Mouse (Mus musculus) stomach, postnatal 0 days (tissue): ENCODE measurements at regions not wholly inside any gene's neighbourhood (a gene's known extent, or its start where the extent isn't known, plus 50 kb on each side); places are given as distances from the start of the nearest gene placed in this dataset.

Experiments
- CTCF ChIP-seq: IDR thresholded peaks from 2 replicates; pipeline ENCODE4 v1.5.1; 2016; ENCODE audit warnings: antibody characterized with exemption, low read depth, mild to moderate bottlenecking, moderate library complexity
- EP300 ChIP-seq: optimal IDR thresholded peaks from 2 replicates; pipeline ENCODE3; 2016; ENCODE audit warnings: antibody characterized with exemption

- no peak for TF ChIP-seq EP300
- no peak for TF ChIP-seq CTCF
These were observed 97.8 kb downstream of the Gm10604 start for GRCm38 (mm10) chr4:11883295-11883694.
